Mouse (Mus musculus): ENCODE data around the gene Pde1c. TPM values are rescaled to one million over a fixed set of nuclear protein-coding genes. Genes with fewer than 3 reads are reported as not detected.

Gene Pde1c
- polyA plus RNA-seq, 1 experiment from 2014 or later = 9.9 TPM

GRCm38 (mm10) chr6:56289307-56289706 is 279.6 kb downstream of the Pde1c start:
- no peak for ATAC-seq (replicated peaks)
- Histone ChIP-seq H3K4me1 (no peaks in the 10 kb centered on the region), H3K9ac (no peak overlapping the region), H3K4me3 (no peak overlapping the region), H3K27me3 (replicated peaks) (no peaks in the 10 kb centered on the region), H3K9me3 (no peaks in the 10 kb centered on the region), H3K36me3 (replicated peaks) (no peaks in the 10 kb centered on the region), H3K4me2 (no peak overlapping the region), H3K27ac (no peak overlapping the region)
- 71% methylated on average over 2 of the region's 2 CpGs for WGBS

DNA sequence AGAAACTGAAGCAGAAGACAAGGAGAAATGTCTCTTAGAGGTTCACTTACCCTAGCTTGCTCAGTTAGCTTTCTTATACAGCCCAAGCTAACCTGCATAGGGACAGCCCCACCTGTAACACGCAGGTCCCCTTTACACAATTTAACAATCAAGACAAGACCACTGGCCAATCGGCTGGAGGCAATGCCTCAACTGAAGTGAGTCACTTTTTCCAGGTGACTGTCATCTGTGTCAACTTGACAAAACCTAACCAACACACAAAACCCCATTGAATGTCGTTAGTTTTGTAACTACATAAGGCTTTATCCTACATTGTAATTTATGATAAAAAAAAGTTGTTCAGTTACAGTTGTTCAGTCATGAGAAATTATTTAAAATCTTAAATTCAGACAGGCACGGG is 284.1 kb downstream of the Pde1c start:
- Histone ChIP-seq H3K4me2 (no peak overlapping the region), H3K27me3 (replicated peaks) (no peaks in the 10 kb centered on the region), H3K4me1 (no peaks in the 10 kb centered on the region), H3K27ac (no peak overlapping the region), H3K4me3 (no peak overlapping the region), H3K36me3 (replicated peaks) (no peaks in the 10 kb centered on the region), H3K9ac (no peak overlapping the region), H3K9me3 (no peaks in the 10 kb centered on the region)
- WGBS = 92% methylated on average over 4 of the region's 4 CpGs
- ATAC-seq (replicated peaks) = no peak

GRCm38 (mm10) chr6:56275461-56275860 is 293.4 kb downstream of the Pde1c start:
- ATAC-seq (replicated peaks) = no peak
- H3K4me2 ChIP-seq = no peak overlapping the region

GRCm38 (mm10) chr6:56271741-56272140 is 297.2 kb downstream of the Pde1c start:
- Histone ChIP-seq H3K36me3 (replicated peaks) (no peaks in the 10 kb centered on the region), H3K4me1 (no peaks in the 10 kb centered on the region), H3K4me2 (no peak overlapping the region), H3K27me3 (replicated peaks) (no peaks in the 10 kb centered on the region), H3K9me3 (no peaks in the 10 kb centered on the region), H3K4me3 (no peak overlapping the region), H3K9ac (no peak overlapping the region), H3K27ac (no peak overlapping the region)
- WGBS = 78% methylated on average over 2 of the region's 2 CpGs
- no peak for ATAC-seq (replicated peaks)

More at GRCm38 (mm10) chr6:56275461-56275860, 293.4 kb downstream of the Pde1c start:
- Histone ChIP-seq H3K36me3 (replicated peaks) (no peaks in the 10 kb centered on the region), H3K27ac (no peak overlapping the region), H3K27me3 (replicated peaks) (no peaks in the 10 kb centered on the region), H3K4me1 (no peaks in the 10 kb centered on the region), H3K4me3 (no peak overlapping the region), H3K9me3 (no peaks in the 10 kb centered on the region), H3K9ac (no peak overlapping the region)
- 77% methylated on average over 1 of the region's 1 CpGs for WGBS

DNA sequence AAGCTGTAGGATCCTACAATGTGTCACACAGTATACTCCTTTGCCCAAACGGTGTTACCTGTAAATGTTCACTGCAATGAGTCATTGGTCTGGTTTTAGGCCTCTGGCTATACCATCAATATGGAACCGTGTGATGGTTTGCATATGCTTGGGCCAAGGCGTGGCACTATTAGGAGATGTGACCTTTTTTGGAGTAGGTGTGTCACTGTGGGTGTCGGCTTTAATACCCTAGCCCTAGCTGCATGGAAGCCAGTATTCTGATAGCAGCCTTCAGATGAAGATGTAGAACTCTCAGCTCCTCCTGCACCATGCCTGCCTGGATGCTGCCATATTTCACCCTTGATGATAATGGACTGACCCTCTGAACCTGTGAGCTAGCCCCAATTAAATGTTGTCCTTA is 304.4 kb downstream of the Pde1c start:
- Histone ChIP-seq H3K36me3 (replicated peaks) (no peaks in the 10 kb centered on the region), H3K9me3 (no peaks in the 10 kb centered on the region), H3K27ac (no peak overlapping the region), H3K27me3 (replicated peaks) (no peaks in the 10 kb centered on the region), H3K9ac (no peak overlapping the region), H3K4me2 (no peak overlapping the region), H3K4me3 (no peak overlapping the region), H3K4me1 (no peaks in the 10 kb centered on the region)
- ATAC-seq (replicated peaks) = no peak
- WGBS = 93% methylated on average over 4 of the region's 4 CpGs

GRCm38 (mm10) chr6:56260118-56260517 is 308.8 kb downstream of the Pde1c start:
- H3K9ac ChIP-seq = no peak overlapping the region
- H3K27ac ChIP-seq = no peak overlapping the region
- no peaks in the 10 kb centered on the region for H3K27me3 ChIP-seq (replicated peaks)
- no peaks in the 10 kb centered on the region for H3K9me3 ChIP-seq
- 87% methylated on average over 3 of the region's 3 CpGs for WGBS
- H3K4me3 ChIP-seq = no peak overlapping the region
- no peak overlapping the region for H3K4me2 ChIP-seq
- no peaks in the 10 kb centered on the region for H3K36me3 ChIP-seq (replicated peaks)
- no peak for ATAC-seq (replicated peaks)
- H3K4me1 ChIP-seq = no peaks in the 10 kb centered on the region

GRCm38 (mm10) chr6:56257555-56258297 is 311.2 kb downstream of the Pde1c start:
- 93% methylated on average over 2 of the region's 2 CpGs for WGBS
- ATAC-seq (replicated peaks) = no peak
- no peak overlapping the region for H3K4me3 ChIP-seq

DNA sequence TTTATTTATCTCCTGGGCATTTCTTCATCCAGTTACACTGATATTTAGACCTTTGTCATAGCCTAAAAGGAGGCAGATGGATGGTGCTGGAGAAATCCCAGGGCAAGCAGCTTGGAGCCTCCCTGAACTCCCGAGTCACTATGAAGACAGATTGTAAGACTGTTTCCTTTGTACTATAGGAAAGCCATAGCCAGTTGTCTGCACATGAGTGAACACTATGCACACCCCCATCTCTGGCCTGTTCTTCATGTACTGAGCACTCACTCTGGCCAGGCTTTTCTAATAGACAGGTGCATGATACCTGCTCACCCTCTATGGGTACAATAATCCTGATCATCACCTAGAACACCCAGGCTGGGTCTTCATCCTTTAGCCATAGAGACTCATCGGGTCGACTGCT is 318.8 kb downstream of the Pde1c start:
- Histone ChIP-seq H3K36me3 (replicated peaks) (no peaks in the 10 kb centered on the region), H3K9me3 (no peaks in the 10 kb centered on the region), H3K4me3 (no peak overlapping the region), H3K27ac (no peak overlapping the region), H3K4me1 (no peaks in the 10 kb centered on the region), H3K27me3 (replicated peaks) (no peaks in the 10 kb centered on the region), H3K9ac (no peak overlapping the region), H3K4me2 (no peak overlapping the region)
- ATAC-seq (replicated peaks) = no peak
- WGBS = 90% methylated on average over 3 of the region's 3 CpGs

More at GRCm38 (mm10) chr6:56257555-56258297, 311.2 kb downstream of the Pde1c start:
- no peaks in the 10 kb centered on the region for H3K27me3 ChIP-seq (replicated peaks)
- no peaks in the 10 kb centered on the region for H3K36me3 ChIP-seq (replicated peaks)
- H3K4me1 ChIP-seq = no peaks in the 10 kb centered on the region
- no peak overlapping the region for H3K4me2 ChIP-seq
- no peak overlapping the region for H3K9ac ChIP-seq
- H3K27ac ChIP-seq = no peak overlapping the region
- no peaks in the 10 kb centered on the region for H3K9me3 ChIP-seq

- 71% methylated on average over 1 of the region's 1 CpGs for WGBS
- Histone ChIP-seq H3K4me1 (no peaks in the 10 kb centered on the region), H3K27ac (no peak overlapping the region), H3K9ac (no peak overlapping the region), H3K9me3 (no peaks in the 10 kb centered on the region), H3K4me3 (no peak overlapping the region), H3K36me3 (replicated peaks) (no peaks in the 10 kb centered on the region), H3K4me2 (no peak overlapping the region), H3K27me3 (replicated peaks) (no peaks in the 10 kb centered on the region)
- no peak for ATAC-seq (replicated peaks)
Measured at GRCm38 (mm10) chr6:56191426-56192140, 377.3 kb downstream of the Pde1c start.

DNA sequence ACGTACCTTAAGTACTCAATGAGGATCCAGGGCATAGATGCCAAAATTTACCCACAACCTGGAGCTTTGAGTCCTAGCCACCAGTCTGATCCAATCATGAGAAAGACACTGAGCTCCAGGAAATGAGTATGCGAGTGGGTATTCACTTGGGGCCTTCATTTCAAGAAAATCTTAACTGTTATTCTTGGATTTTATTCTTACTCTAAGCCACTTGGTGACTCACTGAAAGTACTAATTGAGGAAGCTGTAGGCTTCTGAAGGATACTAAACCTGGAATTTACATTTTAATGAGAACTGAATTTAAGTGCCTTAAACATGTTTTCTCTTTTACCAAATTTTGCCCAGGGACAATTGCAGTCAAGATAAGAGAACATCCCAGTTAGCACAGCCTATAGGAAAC is 392.4 kb downstream of the Pde1c start:
- Histone ChIP-seq H3K27ac (no peak overlapping the region), H3K4me2 (no peak overlapping the region), H3K9ac (no peak overlapping the region), H3K27me3 (replicated peaks) (no peaks in the 10 kb centered on the region), H3K4me3 (no peak overlapping the region), H3K36me3 (replicated peaks) (no peaks in the 10 kb centered on the region), H3K4me1 (no peaks in the 10 kb centered on the region), H3K9me3 (no peaks in the 10 kb centered on the region)
- WGBS = 92% methylated on average over 2 of the region's 2 CpGs
- ATAC-seq (replicated peaks) = no peak

DNA sequence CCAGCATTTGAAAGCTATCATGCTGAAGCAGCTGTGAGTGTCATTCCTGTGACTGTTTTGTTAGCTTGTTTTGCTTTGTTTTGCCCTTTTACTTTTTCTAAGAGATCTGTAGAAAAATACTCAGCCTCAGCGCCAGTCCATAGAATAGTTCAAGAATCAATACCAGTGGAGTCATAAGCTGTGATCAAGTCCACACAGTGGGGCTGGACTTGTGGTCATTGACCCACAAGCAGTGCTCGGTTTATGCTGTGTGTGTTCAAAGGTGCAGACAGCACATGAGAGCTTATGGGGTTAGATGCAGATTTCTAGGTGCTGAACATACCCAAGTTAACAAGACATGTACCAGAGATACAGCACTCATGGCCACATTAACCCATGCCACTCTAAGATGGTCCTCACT is 396.7 kb downstream of the Pde1c start:
- Histone ChIP-seq H3K27me3 (replicated peaks) (no peaks in the 10 kb centered on the region), H3K4me3 (no peak overlapping the region), H3K4me1 (no peaks in the 10 kb centered on the region), H3K4me2 (no peak overlapping the region), H3K9ac (no peak overlapping the region), H3K36me3 (replicated peaks) (no peaks in the 10 kb centered on the region), H3K9me3 (no peaks in the 10 kb centered on the region), H3K27ac (no peak overlapping the region)
- WGBS = 82% methylated on average over 2 of the region's 2 CpGs
- ATAC-seq (replicated peaks) = no peak

DNA sequence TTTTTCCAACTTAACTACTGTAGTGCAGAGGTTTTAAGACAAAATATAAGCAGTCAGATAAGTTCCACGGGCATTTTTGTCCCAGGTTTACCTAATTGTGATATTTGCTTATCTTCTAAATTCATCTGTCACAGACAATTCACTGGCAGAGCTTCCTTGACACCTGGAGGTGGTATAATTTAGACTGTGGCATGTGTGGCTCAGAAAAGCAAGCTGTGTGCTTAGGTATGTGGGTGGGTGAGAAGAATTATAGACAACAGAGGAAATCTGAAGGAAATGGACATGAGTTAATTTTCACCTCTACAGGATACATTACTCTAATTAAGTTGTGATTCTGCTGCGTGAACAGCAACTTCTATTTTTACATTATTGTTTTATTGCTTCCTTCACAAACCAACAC is 400.2 kb downstream of the Pde1c start:
- no peak overlapping the region for H3K4me2 ChIP-seq
- H3K27me3 ChIP-seq (replicated peaks) = no peaks in the 10 kb centered on the region
- H3K36me3 ChIP-seq (replicated peaks) = no peaks in the 10 kb centered on the region
- H3K4me3 ChIP-seq = no peak overlapping the region
- no peak overlapping the region for H3K9ac ChIP-seq
- no peaks in the 10 kb centered on the region for H3K4me1 ChIP-seq
- H3K27ac ChIP-seq = no peak overlapping the region
- WGBS = 82% methylated on average over 2 of the region's 2 CpGs
- H3K9me3 ChIP-seq = no peaks in the 10 kb centered on the region
- no peak for ATAC-seq (replicated peaks)

- Histone ChIP-seq H3K9me3 (no peaks in the 10 kb centered on the region), H3K27ac (no peak overlapping the region), H3K4me1 (no peaks in the 10 kb centered on the region), H3K4me3 (no peak overlapping the region), H3K4me2 (no peak overlapping the region), H3K27me3 (replicated peaks) (no peaks in the 10 kb centered on the region), H3K36me3 (replicated peaks) (no peaks in the 10 kb centered on the region), H3K9ac (no peak overlapping the region)
- no peak for ATAC-seq (replicated peaks)
- WGBS = 90% methylated on average over 1 of the region's 1 CpGs
Measured at GRCm38 (mm10) chr6:56158217-56158616, 410.7 kb downstream of the Pde1c start.

All from midbrain, embryonic 15.5 days (tissue).